Mouse (Mus musculus): Measurements from ENCODE around the gene Sf3b3. TPM values are rescaled to one million over a fixed set of nuclear protein-coding genes. Genes with fewer than 3 reads are reported as not detected.

The Sf3b3 gene
- polyA plus RNA-seq (2015; fragmentation: Nextera tagmentation; extraction: Ambion mirVana): 125 and 127 TPM in 2 replicates

DNA sequence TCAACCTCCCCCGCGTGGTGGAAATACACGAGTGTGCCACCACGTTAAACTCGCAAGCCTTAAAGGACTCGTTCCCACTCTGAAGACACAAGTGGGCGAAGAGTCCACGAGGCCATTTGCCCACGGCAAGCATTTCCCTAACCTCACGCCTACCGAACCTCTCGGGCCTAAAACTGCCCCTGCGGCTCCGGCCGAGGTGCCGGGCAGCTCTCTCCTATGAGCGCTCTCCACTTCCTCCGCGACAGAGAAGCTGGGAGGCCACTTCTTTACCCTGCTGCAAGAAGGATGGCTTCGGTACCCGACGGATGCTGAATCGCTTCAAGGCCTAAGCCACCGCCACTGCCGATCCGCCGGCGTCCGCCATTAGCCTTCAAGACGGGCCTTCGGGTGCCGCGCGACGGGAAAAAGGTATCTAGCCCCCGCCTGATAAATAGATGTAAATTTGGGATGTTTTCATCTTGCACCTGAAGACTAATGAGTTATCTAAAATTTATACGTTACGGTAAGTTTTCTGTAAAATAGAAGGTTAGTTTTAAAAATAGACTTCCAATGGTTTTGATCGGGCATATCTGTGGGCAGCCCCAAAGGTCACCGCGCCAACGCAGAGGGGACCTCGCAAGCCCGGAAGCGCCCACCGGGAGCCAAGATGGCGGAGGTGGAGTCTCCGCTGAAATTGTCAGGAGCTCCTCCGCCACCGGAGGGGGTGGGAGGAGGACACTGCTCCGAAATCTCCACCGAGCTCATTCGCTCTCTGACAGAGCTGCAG lies at the start of gene Sf3b3, which contains the start of gene Cog4:
Gene Sf3b3 (minus strand): TSS at position 383 of the 766 bp plus-strand sequence.
Gene Cog4 (plus strand): TSS at position 196 of the 766 bp plus-strand sequence.
- ATAC-seq (ENCODE audit: insufficient number of reproducible peaks, low FRiP score, low TSS enrichment, low read depth): peak; percentile 86
- Histone ChIP-seq H3K27ac (peak within 1 kb of the TSS; percentile 93), H3K4me3 (peak within 1 kb of the TSS; percentile 75), H3K9ac (peak within 1 kb of the TSS; percentile 85), H3K36me3 (peaks cover 46% of the 10 kb centered on the region), H3K9me3 (no peaks in the 10 kb centered on the region), H3K4me2 (peak within 1 kb of the TSS; percentile 63), H3K27me3 (no peaks in the 10 kb centered on the region), H3K4me1 (peaks cover 12% of the 10 kb centered on the region)
- under 1% methylated on average over 53 of the region's 53 CpGs for WGBS

DNA sequence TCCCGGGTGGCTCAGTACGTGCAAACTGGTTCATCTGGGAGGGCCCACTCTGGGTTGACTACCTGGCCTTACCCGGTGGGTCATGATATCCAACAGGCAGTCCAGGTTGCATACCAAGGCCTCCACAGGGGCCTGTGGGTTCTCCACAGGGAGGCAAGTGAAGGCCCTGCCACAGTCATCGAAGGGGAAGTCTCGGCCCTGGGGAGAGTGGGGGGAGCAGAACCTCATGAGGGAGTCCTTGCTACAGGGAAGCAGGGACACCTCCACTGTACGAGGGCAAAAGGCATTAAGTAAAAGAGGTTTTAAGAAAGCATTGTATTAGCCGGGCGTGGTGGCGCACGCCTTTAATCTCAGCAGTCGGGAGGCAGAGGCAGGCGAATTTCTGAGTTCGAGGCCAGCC lies 49.2 kb upstream of the Sf3b3 start:
- Histone ChIP-seq H3K36me3 (peaks cover 55% of the 10 kb centered on the region), H3K9ac (no peak overlapping the region), H3K27me3 (no peaks in the 10 kb centered on the region), H3K27ac (no peak overlapping the region), H3K4me1 (peaks cover 2% of the 10 kb centered on the region), H3K9me3 (no peaks in the 10 kb centered on the region), H3K4me2 (no peak overlapping the region), H3K4me3 (no peak overlapping the region)
- 91% methylated on average over 13 of the region's 13 CpGs for WGBS
- ATAC-seq (ENCODE audit: insufficient number of reproducible peaks, low FRiP score, low TSS enrichment, low read depth): no peak

DNA sequence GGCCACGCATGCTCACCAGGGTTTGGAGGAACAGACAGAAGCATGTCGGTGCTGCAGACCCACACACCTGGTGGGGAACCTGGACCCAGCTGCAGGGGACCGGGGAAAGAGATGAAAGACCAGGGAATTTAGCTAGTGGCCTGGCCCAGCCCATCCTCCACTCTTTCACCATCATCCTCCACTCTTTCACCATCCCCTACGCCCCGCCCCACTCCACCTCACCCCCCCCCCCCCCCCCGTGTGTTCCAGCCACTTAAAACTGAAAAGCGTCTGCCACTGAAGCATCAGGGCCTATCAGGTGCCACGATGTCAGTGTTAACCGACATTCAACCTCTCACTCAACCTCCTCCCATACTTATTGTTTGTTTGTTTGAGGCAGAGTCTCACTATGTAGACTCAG lies 48.7 kb upstream of the Sf3b3 start:
- Histone ChIP-seq H3K27ac (no peak overlapping the region), H3K4me1 (no peaks in the 10 kb centered on the region), H3K9ac (no peak overlapping the region), H3K9me3 (no peaks in the 10 kb centered on the region), H3K27me3 (no peaks in the 10 kb centered on the region), H3K4me3 (no peak overlapping the region), H3K4me2 (no peak overlapping the region), H3K36me3 (peaks cover 61% of the 10 kb centered on the region)
- WGBS: 83% methylated on average over 9 of the region's 9 CpGs
- ATAC-seq (ENCODE audit: insufficient number of reproducible peaks, low FRiP score, low TSS enrichment, low read depth): no peak

DNA sequence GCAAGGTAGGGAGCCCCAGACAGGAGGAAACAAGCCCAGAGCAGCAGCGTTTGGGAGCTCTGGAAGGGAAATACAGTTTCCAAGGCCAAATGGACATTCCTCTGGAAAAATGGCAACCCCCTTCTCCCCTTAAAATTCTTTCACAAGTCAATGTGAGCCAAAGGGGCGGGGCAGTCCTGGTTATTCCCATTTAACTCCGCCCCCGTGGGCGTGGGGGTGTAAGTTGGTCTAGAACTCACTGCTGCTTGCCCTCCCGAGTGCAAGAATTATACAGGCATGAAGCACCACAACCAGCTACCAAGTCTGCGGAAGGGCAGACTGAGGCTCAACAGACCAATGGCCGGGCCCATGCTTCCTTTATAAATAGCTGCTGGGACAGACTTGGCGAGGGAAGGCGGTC lies 48.3 kb upstream of the Sf3b3 start:
- Histone ChIP-seq H3K27me3 (no peaks in the 10 kb centered on the region), H3K9me3 (no peaks in the 10 kb centered on the region), H3K36me3 (peaks cover 65% of the 10 kb centered on the region), H3K4me2 (no peak overlapping the region), H3K27ac (no peak overlapping the region), H3K9ac (no peak overlapping the region), H3K4me3 (no peak overlapping the region), H3K4me1 (no peaks in the 10 kb centered on the region)
- ATAC-seq (ENCODE audit: insufficient number of reproducible peaks, low FRiP score, low TSS enrichment, low read depth): no peak
- 87% methylated on average over 10 of the region's 10 CpGs for WGBS

DNA sequence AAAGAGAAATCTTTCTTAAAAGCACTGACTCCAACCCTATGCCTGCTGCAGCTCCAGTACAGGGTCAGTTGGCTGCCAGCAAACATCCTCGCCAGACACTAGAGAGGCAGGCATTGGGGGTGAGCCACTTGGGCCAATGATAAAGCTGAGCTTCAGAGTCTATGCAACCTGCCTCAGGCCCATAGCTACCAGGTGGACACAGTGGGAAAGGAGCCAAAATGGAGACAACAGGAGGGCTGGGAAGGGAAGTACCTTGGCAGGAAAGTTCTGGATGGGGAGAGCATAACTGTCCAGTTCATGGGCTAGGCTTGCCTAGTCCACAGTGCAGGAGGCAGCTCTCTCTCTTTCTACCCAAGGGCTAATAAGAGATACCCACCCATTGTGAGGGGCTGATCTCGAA lies 46.3 kb upstream of the Sf3b3 start:
- Histone ChIP-seq H3K9ac (no peak overlapping the region), H3K4me1 (no peaks in the 10 kb centered on the region), H3K27ac (no peak overlapping the region), H3K9me3 (no peaks in the 10 kb centered on the region), H3K4me3 (no peak overlapping the region), H3K4me2 (no peak overlapping the region), H3K36me3 (peaks cover 70% of the 10 kb centered on the region), H3K27me3 (no peaks in the 10 kb centered on the region)
- 93% methylated on average over 2 of the region's 2 CpGs for WGBS
- ATAC-seq (ENCODE audit: insufficient number of reproducible peaks, low FRiP score, low TSS enrichment, low read depth): no peak

DNA sequence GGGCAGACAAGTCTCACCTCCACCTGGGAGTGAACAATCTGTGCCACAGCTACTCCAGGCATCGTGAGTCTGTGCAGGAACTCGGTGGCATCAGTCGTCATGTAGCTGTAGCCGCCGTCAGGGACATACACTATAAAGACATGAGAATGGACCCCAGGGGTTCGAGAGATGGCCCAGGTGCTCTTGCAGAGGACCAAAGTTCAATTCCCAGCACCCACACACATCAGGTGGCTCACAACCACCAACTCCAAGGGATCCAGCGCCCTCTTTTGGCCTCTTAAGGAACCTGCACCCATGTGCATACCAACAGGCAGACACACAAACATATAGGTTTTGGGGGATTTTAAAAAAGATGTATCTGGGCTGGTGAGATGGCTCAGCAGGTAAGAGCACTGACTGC lies 45.5 kb upstream of the Sf3b3 start:
- no peaks in the 10 kb centered on the region for H3K9me3 ChIP-seq
- WGBS: 83% methylated on average over 7 of the region's 7 CpGs
- H3K9ac ChIP-seq: no peak overlapping the region
- peaks cover 70% of the 10 kb centered on the region for H3K36me3 ChIP-seq
- no peak for ATAC-seq (ENCODE audit: insufficient number of reproducible peaks, low FRiP score, low TSS enrichment, low read depth)
- no peak overlapping the region for H3K27ac ChIP-seq
- no peak overlapping the region for H3K4me3 ChIP-seq
- H3K4me1 ChIP-seq: no peaks in the 10 kb centered on the region
- H3K27me3 ChIP-seq: no peaks in the 10 kb centered on the region
- no peak overlapping the region for H3K4me2 ChIP-seq

DNA sequence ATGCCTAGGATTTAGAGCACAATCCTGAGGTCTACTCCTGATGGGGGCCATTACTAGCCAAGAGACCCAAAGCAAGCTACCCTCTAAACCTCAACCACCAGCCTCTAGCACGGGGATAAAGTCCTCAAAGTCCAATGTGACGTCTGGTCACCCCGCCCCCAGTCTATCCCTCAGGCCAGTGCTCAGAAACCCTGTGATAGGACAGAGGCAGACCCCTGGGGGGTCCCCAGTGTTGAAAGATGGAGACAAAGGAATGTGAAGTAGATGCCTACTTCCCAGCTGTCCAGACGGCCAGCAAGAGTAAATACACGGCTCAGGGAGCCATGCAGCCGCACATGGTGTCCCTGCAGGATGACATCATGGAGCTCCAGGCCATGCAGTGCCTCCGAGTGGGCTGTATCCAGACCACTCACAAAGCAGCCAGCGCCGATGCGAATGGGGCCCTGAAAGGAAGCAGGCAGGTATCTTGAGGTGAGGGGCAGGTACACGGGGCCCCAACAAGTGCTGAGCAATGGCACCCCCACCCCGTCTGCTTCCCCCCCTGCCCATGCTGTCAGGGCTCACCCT lies 43.4 kb upstream of the Sf3b3 start:
- Histone ChIP-seq H3K4me3 (no peak overlapping the region), H3K27me3 (no peaks in the 10 kb centered on the region), H3K27ac (peak overlapping the region; percentile 11; the same call in 1 of the 2 replicates), H3K4me1 (no peaks in the 10 kb centered on the region), H3K9me3 (no peaks in the 10 kb centered on the region), H3K36me3 (peaks cover 81% of the 10 kb centered on the region), H3K4me2 (no peak overlapping the region), H3K9ac (no peak overlapping the region)
- WGBS: 72% methylated on average over 12 of the region's 12 CpGs
- ATAC-seq (ENCODE audit: insufficient number of reproducible peaks, low FRiP score, low TSS enrichment, low read depth): no peak

DNA sequence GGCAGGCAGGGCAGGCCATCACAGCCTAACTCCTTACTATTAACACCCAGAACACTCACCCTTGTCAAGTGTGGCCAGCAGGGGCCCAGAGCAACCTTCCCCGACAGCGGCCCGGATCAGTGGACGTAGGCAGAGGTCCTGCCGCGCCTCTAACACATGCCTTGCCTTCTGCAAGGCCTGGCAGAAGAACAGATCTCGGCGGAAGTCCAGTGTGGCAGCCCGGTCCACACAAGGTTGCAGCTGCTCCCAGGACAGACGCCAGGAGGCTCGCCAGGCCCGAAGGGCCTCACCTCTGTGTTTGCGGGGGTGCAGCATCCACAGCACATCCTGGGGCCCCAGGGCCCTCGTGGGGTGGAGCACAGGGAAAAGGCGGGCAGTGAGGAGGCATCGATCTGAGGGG lies 42.3 kb upstream of the Sf3b3 start:
- H3K4me2 ChIP-seq: no peak overlapping the region
- H3K27ac ChIP-seq: peak overlapping the region; percentile 22; the same call in 1 of the 2 replicates
- 89% methylated on average over 16 of the region's 16 CpGs for WGBS
- no peak for ATAC-seq (ENCODE audit: insufficient number of reproducible peaks, low FRiP score, low TSS enrichment, low read depth)
- H3K4me3 ChIP-seq: no peak overlapping the region
- peaks cover 82% of the 10 kb centered on the region for H3K36me3 ChIP-seq
- no peaks in the 10 kb centered on the region for H3K9me3 ChIP-seq
- H3K9ac ChIP-seq: no peak overlapping the region
- H3K4me1 ChIP-seq: no peaks in the 10 kb centered on the region
- no peaks in the 10 kb centered on the region for H3K27me3 ChIP-seq

DNA sequence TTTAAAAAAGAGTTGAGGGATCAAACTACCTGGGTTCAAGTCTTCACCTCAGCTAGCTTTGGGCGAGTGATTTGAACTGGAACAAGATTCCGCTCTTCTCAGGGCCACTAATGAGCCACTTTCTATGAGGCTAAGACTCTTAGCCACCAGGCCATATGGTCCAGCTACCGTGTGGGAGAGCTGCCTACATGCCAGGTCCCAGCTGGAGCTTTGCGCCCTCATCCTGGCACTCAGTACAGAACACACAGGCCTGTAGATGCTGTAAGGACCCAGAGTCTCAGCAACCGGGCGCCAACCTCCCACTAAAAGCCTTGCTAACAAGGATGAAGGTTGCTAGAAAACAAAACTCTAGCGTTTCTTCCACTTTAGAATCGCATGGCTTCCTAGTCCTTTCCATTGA lies 41.9 kb upstream of the Sf3b3 start:
- no peaks in the 10 kb centered on the region for H3K27me3 ChIP-seq
- H3K4me2 ChIP-seq: no peak overlapping the region
- no peaks in the 10 kb centered on the region for H3K4me1 ChIP-seq
- H3K4me3 ChIP-seq: no peak overlapping the region
- peaks cover 82% of the 10 kb centered on the region for H3K36me3 ChIP-seq
- H3K27ac ChIP-seq: no peak overlapping the region
- H3K9me3 ChIP-seq: no peaks in the 10 kb centered on the region
- ATAC-seq (ENCODE audit: insufficient number of reproducible peaks, low FRiP score, low TSS enrichment, low read depth): no peak
- WGBS: 94% methylated on average over 8 of the region's 8 CpGs
- no peak overlapping the region for H3K9ac ChIP-seq

DNA sequence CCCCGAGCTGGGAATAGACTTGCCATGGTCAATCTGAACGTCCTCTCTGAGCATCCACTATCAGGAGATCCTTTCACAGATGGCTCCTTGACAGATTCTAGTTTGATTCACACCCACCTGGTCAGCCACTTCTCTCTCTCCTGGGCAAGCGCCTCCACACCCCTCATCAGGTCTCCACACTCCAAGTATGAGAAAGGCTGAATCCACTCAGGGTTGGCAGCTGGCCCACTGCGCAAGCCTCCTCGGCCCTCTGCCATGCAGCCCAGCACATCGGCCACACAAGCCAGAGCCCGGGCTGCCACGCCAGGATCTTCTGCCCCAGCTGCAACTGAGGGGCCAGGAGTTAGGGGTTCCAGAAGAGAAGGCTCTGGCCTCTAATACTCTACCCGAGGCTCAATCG lies 41.0 kb upstream of the Sf3b3 start:
- Histone ChIP-seq H3K4me2 (no peak overlapping the region), H3K27me3 (no peaks in the 10 kb centered on the region), H3K4me3 (no peak overlapping the region), H3K9me3 (no peaks in the 10 kb centered on the region), H3K4me1 (no peaks in the 10 kb centered on the region), H3K9ac (no peak overlapping the region), H3K36me3 (peaks cover 82% of the 10 kb centered on the region), H3K27ac (no peak overlapping the region)
- WGBS: 88% methylated on average over 10 of the region's 10 CpGs
- no peak for ATAC-seq (ENCODE audit: insufficient number of reproducible peaks, low FRiP score, low TSS enrichment, low read depth)

DNA sequence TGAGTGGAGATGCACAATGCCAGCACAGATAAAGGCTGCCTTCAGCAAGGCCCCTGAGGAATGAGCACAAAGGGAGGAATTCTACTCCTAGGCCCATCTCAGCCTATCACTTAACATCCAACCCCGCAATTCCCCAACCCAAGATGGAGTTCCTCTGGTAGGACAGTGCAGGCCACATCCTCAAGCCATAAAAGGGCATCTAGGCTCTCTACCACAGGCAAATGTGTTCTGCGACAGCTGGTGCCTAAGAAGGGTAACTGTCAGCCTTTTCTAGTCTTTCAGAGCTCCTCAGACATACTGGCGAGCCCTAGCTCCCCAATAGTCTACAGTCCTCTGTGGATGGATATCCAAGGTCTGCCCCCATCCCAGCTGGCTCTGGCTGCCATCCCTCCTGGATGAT lies 40.0 kb upstream of the Sf3b3 start:
- no peak overlapping the region for H3K4me3 ChIP-seq
- no peaks in the 10 kb centered on the region for H3K27me3 ChIP-seq
- no peaks in the 10 kb centered on the region for H3K9me3 ChIP-seq
- peaks cover 90% of the 10 kb centered on the region for H3K36me3 ChIP-seq
- no peak for ATAC-seq (ENCODE audit: insufficient number of reproducible peaks, low FRiP score, low TSS enrichment, low read depth)
- H3K4me1 ChIP-seq: no peaks in the 10 kb centered on the region
- 85% methylated on average over 3 of the region's 3 CpGs for WGBS
- H3K9ac ChIP-seq: no peak overlapping the region
- H3K4me2 ChIP-seq: no peak overlapping the region
- no peak overlapping the region for H3K27ac ChIP-seq

DNA sequence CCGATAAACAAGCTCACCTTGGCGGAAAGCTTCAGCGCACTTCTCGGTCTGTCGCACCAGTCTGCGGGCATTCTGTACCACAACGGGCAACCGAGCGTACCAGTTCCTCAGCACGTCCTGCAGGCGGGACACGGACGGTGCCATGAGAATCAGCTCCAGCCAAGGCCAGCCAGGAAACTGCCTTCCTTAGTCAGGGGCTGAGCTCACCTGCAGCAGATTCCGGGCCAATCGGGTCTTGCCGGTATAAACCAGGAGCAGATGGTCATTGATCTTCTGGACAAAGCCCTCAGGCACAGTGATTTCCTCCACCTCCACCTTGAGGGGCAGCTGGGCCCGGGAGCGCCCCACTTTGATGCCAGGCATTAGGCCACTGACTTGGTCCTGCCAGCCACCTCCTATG lies 37.2 kb upstream of the Sf3b3 start:
- Histone ChIP-seq H3K36me3 (peaks cover 97% of the 10 kb centered on the region), H3K9me3 (no peaks in the 10 kb centered on the region), H3K4me2 (no peak overlapping the region), H3K27ac (no peak overlapping the region), H3K4me3 (no peak overlapping the region), H3K9ac (no peak overlapping the region), H3K4me1 (no peaks in the 10 kb centered on the region), H3K27me3 (no peaks in the 10 kb centered on the region)
- no peak for ATAC-seq (ENCODE audit: insufficient number of reproducible peaks, low FRiP score, low TSS enrichment, low read depth)
- WGBS: 95% methylated on average over 18 of the region's 18 CpGs
